Mouse (Mus musculus) urinary bladder, postnatal 10 days (tissue): ENCODE results near the gene 1500011B03Rik.
"Not testable (repeated sequence)": the region's sequence is repeated elsewhere in the genome, so short reads cannot be mapped to it uniquely, and the experiment has no call there.

Source experiments
- DNase-seq: peaks from one replicate; pipeline ENCODE4 v3.0.0; 2022; ENCODE audit warnings: low spot score

The 1500011B03Rik gene

DNA sequence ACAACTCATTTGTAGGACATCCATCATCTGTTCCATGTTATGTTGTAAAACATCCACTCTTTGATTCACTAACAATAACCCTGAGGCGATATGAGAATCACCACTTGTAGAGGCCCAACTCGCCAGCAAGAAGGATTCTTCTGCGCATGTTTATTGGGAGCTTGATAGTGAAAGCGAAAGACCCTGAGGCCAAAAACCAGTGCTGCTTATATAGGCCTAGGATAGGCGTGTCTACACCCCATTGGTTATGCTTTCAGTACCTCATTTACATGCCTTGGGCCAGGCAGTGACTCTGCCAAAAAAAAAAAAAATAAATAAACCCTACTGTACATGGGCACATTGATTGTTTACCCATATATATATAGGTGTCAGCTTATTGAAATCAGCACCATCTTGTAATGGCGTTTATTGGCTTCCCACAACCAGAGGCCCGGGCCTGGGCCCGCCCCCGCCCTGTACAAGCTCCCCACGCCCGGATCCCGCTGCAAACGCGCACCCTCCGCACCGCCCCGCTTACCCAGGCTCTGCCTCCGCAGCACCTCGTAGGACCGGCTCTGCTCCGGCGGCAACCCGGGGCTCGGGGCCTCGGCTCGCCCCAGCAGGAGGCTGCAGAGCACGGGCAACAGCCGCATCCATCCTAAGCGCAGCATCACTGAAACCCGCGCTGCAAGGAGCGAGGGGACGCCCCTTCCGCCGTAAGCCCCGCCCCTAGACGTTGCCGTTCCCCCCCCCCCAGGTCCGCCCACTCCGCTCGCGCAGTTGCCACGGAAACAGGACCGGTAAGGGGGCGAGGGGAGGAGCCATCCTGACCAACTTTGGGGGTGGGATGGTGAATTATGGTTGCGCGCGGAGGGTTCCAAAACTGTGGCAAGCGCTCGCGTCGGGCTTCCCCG is at the start of gene 1500011B03Rik:
TSS of gene 1500011B03Rik (minus strand) at position 673 of the 893 bp plus-strand sequence.
- DNase-seq, result no peak

DNA sequence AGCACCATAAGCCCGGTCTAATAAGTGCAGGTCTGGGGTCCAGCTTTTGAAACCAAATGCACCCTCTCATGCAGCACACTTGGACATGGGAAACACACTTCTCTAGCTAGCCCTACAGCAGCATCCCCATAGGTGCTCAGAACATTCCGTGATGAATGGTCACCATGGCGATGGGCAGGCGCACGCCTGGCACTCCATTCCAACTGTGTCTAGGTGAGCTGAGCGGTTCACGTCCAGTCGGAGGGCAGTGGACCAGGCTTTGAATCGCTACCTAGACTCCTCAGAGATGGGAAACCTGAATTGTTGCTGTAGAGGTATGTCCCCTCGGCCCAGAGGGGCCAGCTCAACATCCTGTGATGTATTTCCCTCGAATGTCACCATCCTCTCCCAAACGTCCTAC is 42.0 kb upstream of the 1500011B03Rik start:
- DNase-seq, result no peak

DNA sequence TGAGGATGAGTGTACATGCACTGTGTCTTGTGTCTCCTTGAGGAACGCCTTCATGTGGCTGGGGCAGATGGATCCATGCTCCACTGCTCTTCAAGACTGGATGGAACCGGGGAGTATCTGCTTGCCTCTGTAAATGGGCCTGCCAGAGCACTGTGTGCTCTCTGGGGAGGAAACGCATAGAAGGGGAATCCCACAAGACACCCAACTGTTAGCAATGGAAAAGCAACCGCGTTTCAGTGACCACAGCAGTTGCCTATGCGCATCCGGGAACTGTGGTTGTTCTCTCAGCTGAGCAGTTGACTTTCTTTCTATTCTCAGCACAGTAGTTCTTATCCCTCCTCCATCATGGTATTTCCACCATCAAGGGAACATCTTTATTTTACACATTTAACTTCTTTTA is 41.5 kb upstream of the 1500011B03Rik start:
- DNase-seq, result no peak

DNA sequence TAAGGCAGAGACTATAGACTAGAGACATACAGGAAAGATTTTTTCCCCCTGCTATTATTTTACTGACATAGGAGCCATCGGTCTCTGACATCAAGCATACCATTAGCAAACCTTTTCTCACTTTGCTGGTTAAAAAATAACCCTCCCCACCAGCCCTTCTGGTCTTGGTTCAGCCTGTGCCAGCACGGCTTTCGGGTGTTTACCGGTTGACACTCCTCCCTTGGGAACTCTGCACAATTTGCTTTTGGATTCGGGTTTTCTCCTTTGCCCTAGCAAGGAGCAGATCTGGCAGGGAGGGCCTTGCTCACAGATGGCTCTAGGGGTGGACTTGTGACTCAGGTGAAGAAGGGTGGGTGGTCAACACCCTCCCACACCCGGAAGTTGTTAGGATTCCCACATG is 38.5 kb upstream of the 1500011B03Rik start:
- DNase-seq, result no peak

DNA sequence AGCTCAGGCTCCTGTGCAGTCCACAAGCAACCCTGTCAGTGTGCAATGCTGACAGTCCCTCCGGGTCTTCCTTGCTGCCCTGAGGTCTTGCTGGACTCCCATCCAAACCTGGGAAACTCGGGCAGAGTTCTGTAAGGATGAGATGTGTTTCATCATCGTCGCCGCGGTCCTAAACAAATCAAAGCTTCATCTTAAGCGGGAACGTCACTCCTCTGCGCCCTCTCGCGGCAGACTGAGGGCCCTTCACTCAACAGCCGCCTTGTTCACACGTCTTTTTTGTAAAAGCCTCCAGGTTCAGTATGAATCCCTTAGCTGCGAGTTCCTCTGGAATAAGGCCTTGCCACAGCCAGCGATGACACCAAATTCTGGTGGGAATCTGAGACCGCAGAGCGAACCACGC is 36.0 kb upstream of the 1500011B03Rik start:
- DNase-seq, result no peak

DNA sequence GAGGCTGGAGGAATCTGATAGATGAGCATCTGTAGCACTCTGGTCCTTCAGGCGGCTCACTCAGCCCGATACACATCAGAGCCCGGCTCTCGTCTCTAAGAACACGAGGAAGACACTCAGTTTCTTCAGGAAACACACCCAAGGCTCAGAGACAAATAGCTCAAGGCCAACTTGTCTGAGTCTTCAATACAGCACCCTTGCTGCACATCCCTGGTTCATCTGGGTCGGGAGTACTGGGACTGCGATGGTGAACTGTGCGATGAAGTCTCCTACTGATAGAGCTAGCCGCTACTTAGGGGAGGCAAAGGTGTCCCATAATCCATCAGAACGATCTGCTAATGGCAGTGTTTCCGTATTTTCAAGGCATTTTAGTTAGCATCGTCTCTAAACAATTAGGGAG is 35.3 kb upstream of the 1500011B03Rik start, which contains the start of gene Gm9936:
TSS of gene Gm9936 (minus strand) at position 101 of the 400 bp plus-strand sequence.
- no peak for DNase-seq

DNA sequence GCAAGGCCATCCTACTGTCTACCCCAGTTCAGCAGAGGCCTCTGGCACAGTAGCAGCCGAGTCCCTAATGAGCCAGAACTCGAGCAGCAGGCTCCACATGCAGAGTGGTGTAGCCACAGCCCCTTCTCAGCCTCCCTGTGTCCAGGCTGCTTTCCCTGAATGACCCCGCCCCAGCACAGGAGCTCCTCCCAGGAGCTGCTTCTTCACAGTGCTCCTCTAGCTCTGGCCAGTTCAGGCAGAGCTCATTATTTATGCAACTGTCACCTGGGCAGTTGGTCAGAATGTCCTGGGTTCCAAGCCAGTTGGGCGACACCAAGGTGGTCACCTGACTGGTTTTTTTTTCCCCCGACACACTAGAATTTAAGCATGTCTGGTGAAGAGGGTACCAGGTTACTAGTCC is 30.1 kb upstream of the 1500011B03Rik start, which contains the start of gene 4930519G04Rik:
TSS of gene 4930519G04Rik (plus strand) at position 301 of the 400 bp plus-strand sequence.
- not testable (repeated sequence) for DNase-seq

DNA sequence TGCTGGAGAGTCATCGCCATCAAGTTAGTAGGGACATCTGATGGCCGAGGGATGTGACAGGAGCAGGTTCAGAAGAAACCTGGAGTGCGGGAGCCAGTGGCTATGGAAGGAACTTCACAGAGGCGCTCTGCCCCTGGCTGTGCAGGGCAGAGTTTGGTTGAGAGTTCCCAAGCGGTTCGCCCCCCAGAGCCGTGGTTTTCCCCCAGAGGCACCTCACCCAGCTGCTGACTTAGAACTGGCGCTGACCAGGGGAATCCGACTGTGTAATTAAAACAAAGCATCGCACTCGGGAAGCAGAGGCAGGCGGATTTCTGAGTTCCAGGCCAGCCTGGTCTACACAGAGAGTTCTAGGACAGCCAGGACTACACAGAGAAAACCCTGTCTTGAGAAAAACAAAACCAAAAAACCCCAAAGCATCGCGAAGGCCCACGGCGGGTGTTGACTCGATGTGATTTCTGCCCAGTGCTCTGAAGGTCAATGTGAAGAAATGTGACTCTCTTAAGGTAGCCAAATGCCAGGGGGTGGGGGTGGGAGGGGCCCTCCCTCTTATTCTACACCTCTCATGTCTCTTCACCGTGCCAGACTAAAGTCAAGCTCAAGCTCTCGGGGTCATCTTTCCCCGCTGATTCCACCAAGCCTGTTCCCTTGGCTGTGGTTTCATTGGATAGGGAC is 28.4 kb upstream of the 1500011B03Rik start:
- DNase-seq, result no peak

DNA sequence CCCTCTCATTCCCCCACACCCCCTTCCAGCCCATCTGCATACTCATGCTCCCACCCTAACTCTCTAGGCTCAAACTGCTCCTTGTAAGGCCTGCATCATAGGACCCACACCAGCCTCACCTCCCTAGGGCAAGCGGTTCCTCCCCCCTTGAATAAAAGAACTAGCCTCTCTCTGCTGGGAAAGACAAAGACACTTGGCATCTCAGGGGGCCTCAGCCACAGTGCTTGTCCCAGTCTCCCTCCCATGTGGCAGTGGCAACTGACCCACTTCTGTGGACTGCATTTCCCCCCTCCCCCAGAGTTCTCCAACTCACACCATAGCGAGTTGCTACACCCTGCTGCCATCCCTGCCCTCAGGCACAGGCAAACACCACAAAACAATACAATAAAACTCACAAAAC is 21.1 kb upstream of the 1500011B03Rik start:
- not testable (repeated sequence) for DNase-seq

DNA sequence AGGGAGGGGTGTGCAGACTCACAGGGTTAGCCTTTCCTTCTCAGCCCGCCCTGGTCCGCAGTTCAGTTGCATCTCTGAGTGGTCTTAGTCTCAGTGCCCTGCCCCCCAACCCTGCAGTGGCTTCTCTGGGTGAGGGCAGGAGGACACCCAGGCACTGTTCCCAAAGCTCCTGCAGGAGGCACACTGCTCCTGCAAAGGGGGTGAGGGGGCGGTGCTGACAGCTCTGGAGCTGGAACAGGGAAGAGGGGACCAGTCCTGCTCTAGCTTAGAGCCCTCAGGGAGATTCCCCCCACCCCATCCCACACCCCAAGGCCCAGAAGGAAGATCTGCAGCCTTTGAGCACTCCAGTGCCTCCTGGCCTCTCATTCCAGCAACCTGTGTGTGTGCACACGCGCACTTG is 19.4 kb upstream of the 1500011B03Rik start:
- no peak for DNase-seq

DNA sequence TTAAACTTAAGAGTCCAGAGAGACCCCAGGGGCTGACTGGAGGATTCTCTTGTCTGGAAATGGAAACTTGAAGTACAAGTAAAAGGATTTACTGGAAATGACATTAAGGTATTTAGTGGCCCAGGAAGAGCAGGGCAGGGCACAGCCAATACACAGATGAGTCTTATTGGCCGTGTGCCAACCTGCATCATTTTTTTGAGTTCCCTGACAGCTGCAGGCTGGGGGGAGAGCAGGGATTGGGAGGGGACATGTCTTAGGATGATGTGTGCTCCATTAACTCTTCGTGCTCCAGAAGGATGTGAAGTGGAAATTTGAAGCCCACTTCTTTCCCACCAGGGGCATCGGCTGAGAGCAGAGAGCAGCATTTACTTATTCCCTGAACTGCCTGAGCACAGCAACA is 18.9 kb upstream of the 1500011B03Rik start:
- not testable (repeated sequence) for DNase-seq

DNA sequence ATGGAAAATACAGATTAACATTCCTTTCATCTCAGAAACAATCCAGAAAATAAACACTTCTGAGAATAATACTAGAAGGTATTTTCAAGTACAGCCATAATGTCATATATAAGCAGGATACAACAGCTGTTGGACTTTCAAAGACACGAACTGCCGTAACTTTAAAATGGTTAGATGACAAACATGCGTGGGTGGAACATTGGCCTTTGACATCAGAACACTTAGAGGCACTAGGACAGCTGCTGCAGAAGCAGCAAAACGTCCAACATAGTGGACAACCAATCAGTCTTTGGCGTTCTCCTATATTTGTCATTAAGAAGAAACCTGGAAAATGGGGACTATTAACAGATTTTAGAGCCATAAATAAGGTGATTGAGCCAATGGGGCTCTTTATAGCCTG is 17.2 kb upstream of the 1500011B03Rik start:
- not testable (repeated sequence) for DNase-seq

DNA sequence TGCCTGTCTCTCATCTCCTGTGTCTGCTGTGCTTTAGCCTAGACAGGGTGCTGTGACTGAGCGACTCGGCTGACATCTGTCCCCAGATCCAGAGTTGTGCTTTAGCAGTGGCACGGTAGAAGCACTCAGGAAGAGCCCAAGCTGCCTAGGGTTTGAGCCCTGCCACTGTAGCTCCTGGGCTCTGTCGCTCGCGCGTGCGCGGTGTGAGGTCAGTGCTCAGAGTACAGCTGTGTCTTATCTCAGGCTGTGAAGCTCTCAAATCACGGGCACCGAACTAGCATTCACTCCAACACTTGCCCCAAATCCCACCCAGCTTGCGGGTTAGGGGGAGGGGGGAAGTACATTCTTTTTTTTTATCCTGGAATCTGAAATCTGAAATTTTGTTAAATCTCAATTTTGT is 13.6 kb upstream of the 1500011B03Rik start:
- no peak for DNase-seq

DNA sequence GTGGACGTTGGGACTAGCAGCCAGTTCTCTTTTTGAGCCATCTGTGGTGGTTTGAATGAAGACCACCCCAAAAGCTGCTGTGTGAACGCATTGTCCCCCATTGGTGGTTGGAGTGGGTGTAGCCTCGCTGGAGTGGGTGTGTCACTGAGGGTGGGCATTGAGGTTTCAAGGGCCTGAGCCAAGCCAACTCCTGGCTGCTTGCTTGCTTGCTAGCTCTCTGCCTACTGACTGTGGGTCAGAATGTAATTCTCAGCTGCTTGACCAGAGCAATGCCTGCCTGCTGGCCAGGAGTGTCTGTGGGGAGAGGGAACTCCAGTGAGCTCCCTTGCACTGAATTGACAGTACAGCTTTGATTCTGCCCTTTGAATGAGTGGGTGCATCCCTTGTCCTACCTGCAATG is 6.5 kb upstream of the 1500011B03Rik start:
- DNase-seq, result no peak

DNA sequence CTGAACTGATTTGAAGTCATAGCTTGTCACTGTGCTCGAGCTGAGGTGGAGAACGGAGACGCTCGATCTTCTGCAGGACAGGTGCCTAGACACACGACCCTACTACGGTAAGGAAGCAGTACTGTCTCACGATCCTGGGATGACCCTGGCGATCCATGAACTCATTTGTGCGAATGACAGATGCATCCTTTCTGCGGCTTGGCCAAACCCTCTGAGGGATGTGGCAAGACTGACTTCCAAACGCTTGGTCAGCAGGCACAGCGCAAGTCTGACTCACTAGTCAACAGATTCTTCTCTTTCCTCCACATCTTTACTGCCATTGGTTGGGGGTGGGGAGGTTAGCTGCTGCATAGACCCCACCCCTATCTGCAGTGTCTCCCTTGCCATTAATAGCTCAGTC is 4.2 kb upstream of the 1500011B03Rik start:
- DNase-seq, result no peak

DNA sequence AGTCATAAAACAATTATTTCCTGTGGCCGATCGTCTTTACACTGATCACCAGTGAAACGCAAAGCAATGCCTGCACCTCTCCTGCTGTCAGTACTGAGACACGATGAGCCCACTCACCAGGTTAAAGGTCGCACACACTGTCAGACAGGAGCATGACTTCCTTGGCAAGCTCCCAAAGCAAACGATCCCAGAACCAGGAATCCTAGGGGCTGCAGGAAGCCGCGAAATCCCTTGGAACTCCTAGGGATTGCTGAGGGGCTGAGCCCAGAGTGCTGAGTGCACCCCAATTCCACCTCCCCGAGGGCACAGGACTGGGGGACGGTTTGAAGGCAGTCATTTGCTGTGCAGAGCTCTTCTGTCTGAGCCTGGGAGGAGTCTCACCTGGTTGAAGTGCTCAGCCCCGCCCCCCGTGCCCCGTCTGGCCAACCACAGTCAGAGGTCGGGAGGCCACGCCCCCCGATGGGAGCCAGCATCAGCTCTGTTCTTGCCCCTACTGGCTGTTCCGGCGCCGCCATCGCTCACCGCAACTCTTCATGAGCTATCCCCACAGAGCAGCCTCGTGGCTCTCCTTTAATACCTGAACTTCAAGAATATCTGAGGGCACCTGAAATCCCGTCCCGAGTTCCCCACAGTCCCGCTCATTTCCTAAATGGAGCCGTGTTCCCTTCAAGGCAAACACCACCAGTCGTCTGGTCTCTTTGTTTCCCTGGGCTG is 2.9 kb upstream of the 1500011B03Rik start:
- DNase-seq, result no peak

DNA sequence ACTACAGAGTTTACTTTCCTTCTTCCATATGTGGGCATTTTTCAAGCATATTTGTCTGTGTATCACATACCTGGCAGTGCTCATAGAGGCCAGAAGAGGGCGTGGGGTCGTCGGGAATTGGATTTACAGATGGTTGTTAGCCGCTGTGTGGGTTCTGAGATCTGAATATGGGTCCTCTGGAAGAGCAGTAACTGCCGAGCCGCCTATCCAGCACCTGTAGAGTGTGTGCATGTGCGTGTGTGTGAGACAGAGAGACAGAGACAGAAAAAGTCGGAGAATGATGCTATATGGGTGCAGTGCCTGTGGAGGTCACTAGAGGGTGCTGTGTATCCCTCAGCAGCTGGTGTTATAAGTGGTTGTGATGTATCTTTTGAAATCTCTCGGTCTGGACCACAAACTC is 929 bp upstream of the 1500011B03Rik start:
- no peak for DNase-seq

DNA sequence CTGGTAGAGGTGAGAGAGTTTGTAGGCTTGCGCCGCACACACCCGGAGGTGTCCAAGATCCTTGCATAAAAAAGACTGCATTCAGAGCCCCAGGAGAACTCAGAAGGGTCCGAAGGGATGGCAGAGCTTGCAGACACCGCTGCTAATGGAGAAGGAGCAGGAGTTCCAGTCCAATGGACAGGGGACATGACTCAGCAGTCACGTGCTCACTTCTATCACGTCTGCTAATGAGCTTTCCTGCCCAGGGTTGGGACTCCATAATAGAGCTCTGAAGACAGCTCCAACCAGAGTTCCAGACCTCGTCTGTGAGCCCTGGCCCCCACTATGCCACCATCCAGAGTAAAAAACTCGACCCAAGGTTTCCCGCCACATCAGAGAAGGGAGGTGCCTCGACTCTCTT is 5.1 kb downstream of the 1500011B03Rik start:
- DNase-seq, result no peak

DNA sequence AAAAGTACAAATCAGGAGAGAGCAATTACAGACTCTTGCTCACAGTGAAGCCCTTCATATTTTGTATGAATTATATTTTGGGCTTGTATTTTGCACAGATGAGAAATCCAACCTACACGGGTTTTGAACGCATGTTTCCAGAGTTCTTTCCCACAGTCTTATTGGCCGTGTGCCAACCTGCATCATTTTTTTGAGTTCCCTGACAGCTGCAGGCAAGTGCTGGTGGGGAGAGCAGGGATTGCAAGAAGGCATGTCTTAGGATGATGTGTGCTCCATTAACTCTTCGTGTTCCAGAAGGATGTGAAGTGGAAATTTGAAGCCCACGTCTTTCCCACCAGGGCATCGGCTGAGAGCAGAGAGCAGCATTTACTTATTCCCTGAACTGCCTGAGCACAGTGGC is 6.7 kb downstream of the 1500011B03Rik start:
- no peak for DNase-seq

DNA sequence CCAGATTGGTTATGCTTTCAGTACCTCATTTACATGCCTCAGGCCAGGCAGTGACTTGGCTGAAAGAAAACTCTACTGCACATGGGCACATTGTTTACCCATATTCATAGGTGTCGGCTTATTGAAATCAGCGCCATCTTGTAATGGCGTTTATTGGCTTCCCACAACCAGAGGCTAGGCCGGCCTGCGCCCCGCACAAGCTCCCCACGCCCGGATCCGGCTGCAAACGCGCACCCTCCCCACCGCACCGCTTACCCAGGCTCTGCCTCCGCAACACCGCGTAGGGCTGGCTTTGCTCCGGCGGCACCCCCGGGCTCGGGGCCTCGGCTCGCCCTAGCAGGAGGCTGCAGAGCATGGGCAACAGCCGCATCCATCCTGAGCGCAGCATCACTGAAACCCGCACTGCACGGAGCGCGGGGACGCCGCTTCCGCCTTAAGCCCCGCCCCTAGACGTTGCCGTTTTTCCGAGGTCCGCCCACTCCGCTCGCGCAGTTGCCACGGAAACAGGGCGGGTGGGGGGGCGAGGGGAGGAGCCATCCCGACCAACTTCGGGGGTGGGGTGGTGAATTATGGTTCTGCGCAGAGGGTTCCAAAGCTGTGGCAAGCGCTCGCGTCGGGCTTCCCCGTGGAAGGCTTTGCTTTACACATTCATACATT is 9.6 kb downstream of the 1500011B03Rik start:
- DNase-seq, result peak; percentile 56

DNA sequence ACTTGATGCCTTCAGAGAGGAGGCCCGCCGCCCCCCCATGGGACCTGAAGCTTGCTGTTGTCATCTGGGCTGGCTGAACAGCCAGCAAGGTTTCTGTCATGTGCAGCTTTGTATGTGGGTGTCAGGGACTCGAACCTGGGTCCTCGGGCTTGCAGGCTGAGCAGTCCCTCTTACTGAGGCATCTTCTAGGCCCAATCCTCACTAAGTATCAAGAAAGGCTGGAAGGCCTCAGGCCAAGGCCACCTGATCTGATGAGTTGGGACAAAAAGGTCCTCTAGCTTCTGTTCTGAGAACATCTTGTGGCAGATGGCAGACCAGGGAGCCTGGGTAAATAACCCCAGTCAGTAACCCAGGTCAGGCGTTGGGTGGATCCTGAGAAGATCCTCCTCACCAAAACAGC is 13.4 kb downstream of the 1500011B03Rik start:
- DNase-seq, result no peak

DNA sequence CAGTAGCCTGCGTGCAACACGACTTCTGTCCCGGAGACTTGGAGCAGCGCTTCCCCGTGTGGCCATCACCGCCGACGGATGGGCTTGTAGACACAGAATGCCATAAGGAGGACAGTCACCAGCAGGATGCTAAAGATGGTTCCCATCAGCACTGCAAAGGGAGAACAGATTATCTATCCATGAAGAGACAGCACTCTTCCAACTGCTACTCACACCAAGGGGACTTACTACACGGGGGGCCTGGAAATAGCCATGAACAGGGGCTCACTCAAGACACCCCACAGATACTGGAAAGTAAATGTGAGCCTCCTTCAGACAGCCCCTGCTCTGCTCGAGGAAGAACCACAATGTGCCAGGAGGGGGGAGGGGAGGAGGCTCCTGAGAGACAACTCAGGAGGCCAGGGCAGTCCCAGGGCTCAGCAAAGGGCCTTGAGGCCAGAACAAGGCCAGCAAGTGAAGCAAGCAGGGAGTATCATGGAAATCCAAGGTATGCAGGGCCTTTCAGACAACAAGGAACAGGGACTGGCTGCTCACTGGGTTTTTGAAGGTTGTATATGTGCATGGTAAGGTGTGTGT is 14.0 kb downstream of the 1500011B03Rik start:
- DNase-seq, result no peak
